16 mouse cellular contexts compared by ENCODE assay signal in the genomic region with DNA sequence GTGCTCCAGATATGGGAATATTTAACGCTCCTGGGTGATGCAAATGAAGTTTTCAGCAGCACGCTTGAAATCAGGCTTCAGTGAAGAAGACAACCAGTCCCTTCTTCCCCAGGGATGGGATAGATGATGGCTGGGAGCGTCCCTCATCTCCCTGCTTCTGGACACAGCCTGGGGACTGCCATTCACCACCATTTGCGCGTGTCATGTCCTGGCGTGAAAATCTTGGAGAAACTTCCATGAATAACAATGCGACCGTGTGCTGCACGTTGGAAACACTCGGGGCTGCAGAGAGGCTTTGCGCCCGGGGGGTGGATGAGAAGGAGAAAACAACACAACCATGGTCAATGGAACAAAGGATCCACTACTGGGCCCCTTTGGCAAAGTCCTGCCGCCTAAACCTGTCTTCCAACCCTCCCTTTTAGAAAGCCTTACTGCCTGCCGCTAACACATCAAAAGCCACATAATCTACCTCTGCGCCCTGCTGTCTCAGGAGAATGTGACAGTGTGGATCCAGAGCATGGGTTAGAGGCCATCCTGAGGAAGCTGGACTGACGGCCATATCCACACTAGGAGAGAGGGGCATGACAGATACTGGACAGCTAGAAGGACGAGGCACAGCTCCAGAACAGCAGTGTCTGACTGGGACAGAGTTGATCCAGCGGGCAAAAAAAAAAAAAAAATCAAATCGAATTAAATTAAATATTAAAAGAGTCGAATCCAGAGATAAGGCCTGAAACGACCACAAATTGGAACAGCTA. TPM values are rescaled to one million over a fixed set of nuclear protein-coding genes. Genes with fewer than 3 reads are reported as not detected.
A peak's percentile ranks its signal among the peaks of the same experiment; 100 is the strongest.
DNase-seq lines count a peak whose midpoint lies in the region; ATAC-seq lines count a peak whose summit lies in the region.
"Had no signal": no experiment of that assay in that cellular context is flagged by ENCODE, and none has a peak within 500 bp of the region (broad histone marks: within the 10 kb centered on the region; RNA-seq: fewer than 3 reads in every experiment).

No protein-coding gene starts in this region.

- H3K9ac ChIP-seq in hindbrain, embryonic 14.5 days: no peak overlapping the region
- H3K9ac ChIP-seq in embryonic facial prominence, embryonic 12.5 days: no peak overlapping the region
- no peak overlapping the region for H3K9ac ChIP-seq in neural tube, embryonic 13.5 days
- H3K9ac ChIP-seq: kidney, embryonic 15.5 days; limb, embryonic 15.5 days; lung, embryonic 14.5 days had no signal

- peak; percentile 15 for DNase-seq in hindbrain, embryonic 10.5 days (ENCODE audit: low spot score)
- no peak for DNase-seq in hindbrain, embryonic 14.5 days (ENCODE audit: low spot score)
- peak; percentile 36 for DNase-seq in midbrain, embryonic 10.5 days (ENCODE audit: low spot score)
- DNase-seq in adrenal gland, postnatal 36 days: no peak
- DNase-seq in kidney, adult 9 months: no peak
- DNase-seq: cerebellum, adult 9-11 months; gastrocnemius, postnatal 10 days; lung, embryonic 14.5 days; retina, postnatal 1 day; right cerebral cortex, postnatal 4 days had no signal

- H3K27me3 ChIP-seq in hindbrain, embryonic 10.5 days (ENCODE audit: insufficient read depth, poor library complexity, severe bottlenecking): no peaks in the 10 kb centered on the region
- no peaks in the 10 kb centered on the region for H3K27me3 ChIP-seq in hindbrain, embryonic 14.5 days (ENCODE audit: control insufficient read depth, insufficient read depth, low read length)
- no peaks in the 10 kb centered on the region for H3K27me3 ChIP-seq in embryonic facial prominence, embryonic 12.5 days
- no peaks in the 10 kb centered on the region for H3K27me3 ChIP-seq in midbrain, embryonic 10.5 days (ENCODE audit: low read depth, poor library complexity, severe bottlenecking)
- no peaks in the 10 kb centered on the region for H3K27me3 ChIP-seq in neural tube, embryonic 13.5 days
- H3K27me3 ChIP-seq: kidney, embryonic 15.5 days; limb, embryonic 15.5 days; Patski had no signal

- ATAC-seq in hindbrain, embryonic 14.5 days (ENCODE audit: low FRiP score): no peak
- 0 out of 2 replicates have a peak, but pooled peaks have one; percentile 24 for ATAC-seq in embryonic facial prominence, embryonic 12.5 days (ENCODE audit: insufficient number of reproducible peaks, insufficient read depth, low FRiP score, low TSS enrichment)
- peak; percentile 24; the same call in 1 of the 2 replicates for ATAC-seq in neural tube, embryonic 13.5 days (ENCODE audit: low read depth)
- ATAC-seq: Patski had no signal

- H3K4me1 ChIP-seq in hindbrain, embryonic 10.5 days (replicated peaks): peaks cover 55% of the 10 kb centered on the region
- H3K4me1 ChIP-seq in hindbrain, embryonic 14.5 days (replicated peaks; ENCODE audit: control insufficient read depth, insufficient read depth, low read length): peaks cover 27% of the 10 kb centered on the region
- peaks cover 34% of the 10 kb centered on the region for H3K4me1 ChIP-seq in embryonic facial prominence, embryonic 12.5 days
- H3K4me1 ChIP-seq in midbrain, embryonic 10.5 days: peaks cover 71% of the 10 kb centered on the region
- H3K4me1 ChIP-seq in neural tube, embryonic 13.5 days (replicated peaks): peaks cover 48% of the 10 kb centered on the region

- no peak overlapping the region for H3K4me2 ChIP-seq in hindbrain, embryonic 14.5 days (replicated peaks)
- no peak overlapping the region for H3K4me2 ChIP-seq in embryonic facial prominence, embryonic 12.5 days (replicated peaks)
- H3K4me2 ChIP-seq in neural tube, embryonic 13.5 days: no peak overlapping the region
- H3K4me2 ChIP-seq: kidney, embryonic 15.5 days; limb, embryonic 15.5 days; lung, embryonic 14.5 days had no signal

- peak overlapping the region; percentile 75 for H3K27ac ChIP-seq in hindbrain, embryonic 10.5 days
- H3K27ac ChIP-seq in hindbrain, embryonic 14.5 days: no peak overlapping the region
- no peak overlapping the region for H3K27ac ChIP-seq in embryonic facial prominence, embryonic 12.5 days
- peak overlapping the region; percentile 76 for H3K27ac ChIP-seq in midbrain, embryonic 10.5 days (replicated peaks)
- H3K27ac ChIP-seq in neural tube, embryonic 13.5 days (replicated peaks): no peak overlapping the region
- H3K27ac ChIP-seq: kidney, embryonic 15.5 days; limb, embryonic 15.5 days; macrophage had no signal

- no peak overlapping the region for H3K4me3 ChIP-seq in hindbrain, embryonic 10.5 days
- H3K4me3 ChIP-seq in hindbrain, embryonic 14.5 days (replicated peaks; ENCODE audit: low read length): no peak overlapping the region
- no peak overlapping the region for H3K4me3 ChIP-seq in embryonic facial prominence, embryonic 12.5 days
- no peak overlapping the region for H3K4me3 ChIP-seq in midbrain, embryonic 10.5 days
- H3K4me3 ChIP-seq in neural tube, embryonic 13.5 days: no peak overlapping the region
- H3K4me3 ChIP-seq: kidney, embryonic 15.5 days; limb, embryonic 15.5 days had no signal

- 55% methylated on average over 21 of the region's 21 CpGs for WGBS in hindbrain, embryonic 10.5 days
- 35% methylated on average over 21 of the region's 21 CpGs for WGBS in hindbrain, embryonic 14.5 days
- WGBS in embryonic facial prominence, embryonic 12.5 days: 64% methylated on average over 21 of the region's 21 CpGs
- WGBS in midbrain, embryonic 10.5 days: 52% methylated on average over 21 of the region's 21 CpGs
- WGBS in neural tube, embryonic 13.5 days: 50% methylated on average over 21 of the region's 21 CpGs

- H3K9me3 ChIP-seq in hindbrain, embryonic 10.5 days: no peaks in the 10 kb centered on the region
- H3K9me3 ChIP-seq in hindbrain, embryonic 14.5 days (ENCODE audit: control insufficient read depth, low read length): no peaks in the 10 kb centered on the region
- H3K9me3 ChIP-seq in embryonic facial prominence, embryonic 12.5 days: no peaks in the 10 kb centered on the region
- H3K9me3 ChIP-seq in midbrain, embryonic 10.5 days (replicated peaks): no peaks in the 10 kb centered on the region
- H3K9me3 ChIP-seq in neural tube, embryonic 13.5 days: no peaks in the 10 kb centered on the region
- H3K9me3 ChIP-seq: kidney, embryonic 15.5 days; limb, embryonic 15.5 days had no signal

- H3K36me3 ChIP-seq in hindbrain, embryonic 10.5 days: peaks cover 28% of the 10 kb centered on the region
- H3K36me3 ChIP-seq in hindbrain, embryonic 14.5 days (replicated peaks; ENCODE audit: control insufficient read depth, insufficient read depth): no peaks in the 10 kb centered on the region
- H3K36me3 ChIP-seq in embryonic facial prominence, embryonic 12.5 days: peaks cover 7% of the 10 kb centered on the region
- peaks cover 15% of the 10 kb centered on the region for H3K36me3 ChIP-seq in midbrain, embryonic 10.5 days
- H3K36me3 ChIP-seq in neural tube, embryonic 13.5 days: no peaks in the 10 kb centered on the region
- H3K36me3 ChIP-seq: kidney, embryonic 15.5 days had no signal

RNA-seq across cellular contexts. Expression of a gene that starts 8.0 kb away (rescaled TPM):
- polyA plus RNA-seq in hindbrain, embryonic 10.5 days (2016; fragmentation: Nextera tagmentation; extraction: Ambion mirVana): 34.2 and 38.7 TPM in 2 replicates
- polyA plus RNA-seq in hindbrain, embryonic 14.5 days (2014; fragmentation: Nextera tagmentation; extraction: Ambion mirVana): 22.0 and 23.9 TPM in 2 replicates
- polyA plus RNA-seq in embryonic facial prominence, embryonic 12.5 days (2016; fragmentation: Nextera tagmentation; extraction: Ambion mirVana): 59.4 and 59.6 TPM in 2 replicates
- polyA plus RNA-seq in midbrain, embryonic 10.5 days (2016; fragmentation: Nextera tagmentation; extraction: Ambion mirVana): 37.1 and 38.6 TPM in 2 replicates
- 20.3 and 21.8 TPM in 2 replicates for polyA plus RNA-seq in neural tube, embryonic 13.5 days (2015; fragmentation: Nextera tagmentation; extraction: Ambion mirVana)
- 10 to 100 TPM; 39.2 to 56.5 TPM for total RNA-seq in adrenal gland, postnatal 36 days (2021)

Comparison
In these comparisons a context has a peak if more than half of its experiments do, and no peak if none do; other contexts are left out.
1. DNase-seq: peak in hindbrain, embryonic 10.5 days (single experiment) and midbrain, embryonic 10.5 days (single experiment); none in hindbrain, embryonic 14.5 days (single experiment), adrenal gland, postnatal 36 days (0 of 2) and kidney, adult 9 months (single experiment).
2. H3K27ac ChIP-seq: peak in hindbrain, embryonic 10.5 days (single experiment) and midbrain, embryonic 10.5 days (single experiment); none in hindbrain, embryonic 14.5 days (single experiment), embryonic facial prominence, embryonic 12.5 days (single experiment) and neural tube, embryonic 13.5 days (single experiment).